Mouse (Mus musculus): ENCODE results near the gene 9930111J21Rik1.
"Not testable (repeated sequence)": the region's sequence is repeated elsewhere in the genome, so short reads cannot be mapped to it uniquely, and the experiment has no call there.

9930111J21Rik1 gene

GRCm38 (mm10) chr11:48979251-48979650, at the start of gene 9930111J21Rik1:
Gene 9930111J21Rik1 (minus strand): TSS chr11:48979398.
- not testable (repeated sequence) for DNase-seq (ENCODE audit: low spot score)

- not testable (repeated sequence) for DNase-seq (ENCODE audit: low spot score)
These were observed 32.9 kb upstream of the 9930111J21Rik1 start for GRCm38 (mm10) chr11:49012074-49012473.

GRCm38 (mm10) chr11:49006785-49007184, 27.6 kb upstream of the 9930111J21Rik1 start:
- not testable (repeated sequence) for DNase-seq (ENCODE audit: low spot score)

GRCm38 (mm10) chr11:49006317-49006716, 27.1 kb upstream of the 9930111J21Rik1 start:
- not testable (repeated sequence) for DNase-seq (ENCODE audit: low spot score)

GRCm38 (mm10) chr11:49000411-49000810, 21.2 kb upstream of the 9930111J21Rik1 start:
- not testable (repeated sequence) for DNase-seq (ENCODE audit: low spot score)

- not testable (repeated sequence) for DNase-seq (ENCODE audit: low spot score)
These were observed 14.8 kb upstream of the 9930111J21Rik1 start, which contains the start of gene Tgtp1 for GRCm38 (mm10) chr11:48994018-48994417. Gene Tgtp1 (minus strand): TSS chr11:48994172.

GRCm38 (mm10) chr11:48993296-48993695, 14.1 kb upstream of the 9930111J21Rik1 start:
- not testable (repeated sequence) for DNase-seq (ENCODE audit: low spot score)

GRCm38 (mm10) chr11:48991740-48992520, 12.7 kb upstream of the 9930111J21Rik1 start, which contains the start of gene Gm12185:
Gene Gm12185 (minus strand): TSS chr11:48992226.
- DNase-seq (ENCODE audit: low spot score), result not testable (repeated sequence)

- not testable (repeated sequence) for DNase-seq (ENCODE audit: low spot score)
These were observed 10.8 kb upstream of the 9930111J21Rik1 start for GRCm38 (mm10) chr11:48989981-48990380.

GRCm38 (mm10) chr11:48988219-48988618, 9.0 kb upstream of the 9930111J21Rik1 start:
- DNase-seq (ENCODE audit: low spot score), result not testable (repeated sequence)

GRCm38 (mm10) chr11:48982848-48983247, 3.6 kb upstream of the 9930111J21Rik1 start:
- not testable (repeated sequence) for DNase-seq (ENCODE audit: low spot score)

GRCm38 (mm10) chr11:48980052-48980451, 854 bp upstream of the 9930111J21Rik1 start:
- DNase-seq (ENCODE audit: low spot score), result not testable (repeated sequence)

GRCm38 (mm10) chr11:48978240-48978939, 808 bp downstream of the 9930111J21Rik1 start, which contains the start of gene Olfr56:
Gene Olfr56 (plus strand): TSS chr11:48978889.
- DNase-seq (ENCODE audit: low spot score), result not testable (repeated sequence)

- not testable (repeated sequence) for DNase-seq (ENCODE audit: low spot score)
These were observed 4.5 kb downstream of the 9930111J21Rik1 start for GRCm38 (mm10) chr11:48974686-48975085.

- DNase-seq (ENCODE audit: low spot score), result not testable (repeated sequence)
These were observed 33.1 kb downstream of the 9930111J21Rik1 start, which contains the start of gene Psme2b for GRCm38 (mm10) chr11:48946090-48946489. Gene Psme2b (minus strand): TSS chr11:48946190.

GRCm38 (mm10) chr11:48939286-48939685, 39.9 kb downstream of the 9930111J21Rik1 start:
- DNase-seq (ENCODE audit: low spot score), result not testable (repeated sequence)

GRCm38 (mm10) chr11:48935291-48935690, 43.9 kb downstream of the 9930111J21Rik1 start:
- DNase-seq (ENCODE audit: low spot score), result not testable (repeated sequence)

GRCm38 (mm10) chr11:48933923-48934322, 45.3 kb downstream of the 9930111J21Rik1 start:
- not testable (repeated sequence) for DNase-seq (ENCODE audit: low spot score)

GRCm38 (mm10) chr11:48933422-48933821, 45.8 kb downstream of the 9930111J21Rik1 start:
- DNase-seq (ENCODE audit: low spot score), result not testable (repeated sequence)

- DNase-seq (ENCODE audit: low spot score), result not testable (repeated sequence)
These were observed 51.1 kb downstream of the 9930111J21Rik1 start for GRCm38 (mm10) chr11:48928068-48928467.

- DNase-seq (ENCODE audit: low spot score), result not testable (repeated sequence)
These were observed 52.8 kb downstream of the 9930111J21Rik1 start for GRCm38 (mm10) chr11:48926437-48926836.

- DNase-seq (ENCODE audit: low spot score), result not testable (repeated sequence)
These were observed 55.4 kb downstream of the 9930111J21Rik1 start for GRCm38 (mm10) chr11:48923818-48924217.
